Mouse (Mus musculus) forebrain, embryonic 16.5 days (tissue): ENCODE data around the gene Tnfaip8l2. TPM values are rescaled to one million over a fixed set of nuclear protein-coding genes. Genes with fewer than 3 reads are reported as not detected.

ENCODE experiments used
- ATAC-seq: fragments of 200-750 bp; cut with Nextera tagmentation; 2 replicates; pipeline ENCODE4 v1.8.0; 2017; ENCODE audit warnings: mild to moderate bottlenecking, moderate library complexity
- H3K27ac ChIP-seq: fragments of 300-500 bp; sonication (generic); 2 replicates; pipeline ENCODE4 v1.5.1; 2014; ENCODE audit warnings: low read length, control low read depth
- H3K27me3 ChIP-seq: fragments of 300-500 bp; sonication (generic); replicated peaks from 2 replicates; pipeline ENCODE4 v1.6.1; 2014; ENCODE audit warnings: low read length; ENCODE audit not compliant: control insufficient read depth, insufficient read depth
- H3K36me3 ChIP-seq: fragments of 300-500 bp; sonication (generic); 2 replicates; pipeline ENCODE4 v1.6.1; 2014; ENCODE audit not compliant: control insufficient read depth, insufficient read depth
- H3K4me1 ChIP-seq: fragments of 300-500 bp; sonication (generic); replicated peaks from 2 replicates; pipeline ENCODE4 v1.6.1; 2014; ENCODE audit warnings: low read length; ENCODE audit not compliant: control insufficient read depth, insufficient read depth
- H3K4me2 ChIP-seq: fragments of 300-500 bp; sonication (generic); 2 replicates; pipeline ENCODE4 v1.6.1; 2014; ENCODE audit warnings: mild to moderate bottlenecking, low read length, control low read depth
- H3K4me3 ChIP-seq: fragments of 300-500 bp; sonication (generic); replicated peaks from 2 replicates; pipeline ENCODE4 v1.5.1; 2014; ENCODE audit warnings: mild to moderate bottlenecking, low read length, control low read depth
- H3K9ac ChIP-seq: fragments of 300-500 bp; sonication (generic); replicated peaks from 2 replicates; pipeline ENCODE4 v1.6.1; 2014; ENCODE audit warnings: low read depth, low read length, control low read depth
- H3K9me3 ChIP-seq: fragments of 300-500 bp; sonication (generic); 2 replicates; pipeline ENCODE4 v1.6.1; 2016; ENCODE audit warnings: low read length; ENCODE audit not compliant: control insufficient read depth
- WGBS: fragments of 180-500 bp; shearing (Covaris S2); extraction: QIAGEN DNeasy Blood & Tissue Kit; methylation state at CpG from one replicate; pipeline ENCODE4 v1.1.7; 2014; 5-methylcytosine and 5-hydroxymethylcytosine counted together
- polyA plus RNA-seq: library from polyadenylated mRNA; unstranded; fragments of >200 nt; fragmentation: Nextera tagmentation; extraction: Ambion mirVana; gene quantifications from 2 replicates; pipeline ENCODE4 v1.2.1, GENCODE M21; 2015

The Tnfaip8l2 gene
- polyA plus RNA-seq, 1 experiment from 2014 or later, result 2.1 TPM

DNA sequence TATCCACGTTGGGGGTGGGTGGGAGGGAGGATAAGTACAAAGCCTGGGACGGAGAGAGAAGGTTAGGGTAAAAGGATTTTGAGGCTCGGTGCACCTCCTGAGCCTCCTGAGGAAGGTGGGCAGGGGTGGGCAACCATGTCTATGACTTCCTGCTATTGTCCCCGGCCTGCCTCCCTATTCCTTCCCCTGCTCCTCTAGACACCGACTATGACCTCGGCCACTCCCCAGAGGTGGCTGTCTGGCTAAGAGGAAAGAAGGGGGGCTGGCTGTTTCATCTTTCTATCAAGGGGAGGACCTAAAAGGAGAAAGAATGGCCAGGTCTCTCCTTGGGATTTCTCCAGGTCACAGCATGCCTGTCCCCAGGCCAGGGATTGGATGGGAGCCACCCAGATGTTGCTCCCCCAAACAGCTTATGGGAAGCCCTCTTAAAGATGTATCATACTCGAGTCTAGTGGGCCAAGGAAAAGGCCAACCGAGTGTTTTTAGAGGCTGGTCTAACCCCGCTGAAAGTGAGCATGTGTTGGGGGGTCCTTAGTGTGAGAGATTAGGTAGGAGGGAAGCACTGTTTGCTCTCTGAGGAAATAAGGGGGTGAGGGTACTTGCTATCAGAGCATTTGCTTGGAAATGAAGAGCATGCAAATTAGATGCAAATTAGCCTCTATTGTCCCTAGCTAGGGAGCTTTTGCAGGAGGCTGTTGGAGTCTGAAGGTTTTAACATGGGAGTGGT is 19.6 kb upstream of the Tnfaip8l2 start:
- no peaks in the 10 kb centered on the region for H3K27me3 ChIP-seq
- peak overlapping the region; percentile 56 for H3K27ac ChIP-seq
- peaks cover 10% of the 10 kb centered on the region for H3K36me3 ChIP-seq
- no peaks in the 10 kb centered on the region for H3K9me3 ChIP-seq
- peak overlapping the region; percentile 75 for H3K4me2 ChIP-seq
- no peak for ATAC-seq
- peaks cover 34% of the 10 kb centered on the region for H3K4me1 ChIP-seq
- H3K4me3 ChIP-seq, result peak overlapping the region; percentile 98
- WGBS, result 5% methylated on average over 9 of the region's 9 CpGs
- peak overlapping the region; percentile 96 for H3K9ac ChIP-seq

DNA sequence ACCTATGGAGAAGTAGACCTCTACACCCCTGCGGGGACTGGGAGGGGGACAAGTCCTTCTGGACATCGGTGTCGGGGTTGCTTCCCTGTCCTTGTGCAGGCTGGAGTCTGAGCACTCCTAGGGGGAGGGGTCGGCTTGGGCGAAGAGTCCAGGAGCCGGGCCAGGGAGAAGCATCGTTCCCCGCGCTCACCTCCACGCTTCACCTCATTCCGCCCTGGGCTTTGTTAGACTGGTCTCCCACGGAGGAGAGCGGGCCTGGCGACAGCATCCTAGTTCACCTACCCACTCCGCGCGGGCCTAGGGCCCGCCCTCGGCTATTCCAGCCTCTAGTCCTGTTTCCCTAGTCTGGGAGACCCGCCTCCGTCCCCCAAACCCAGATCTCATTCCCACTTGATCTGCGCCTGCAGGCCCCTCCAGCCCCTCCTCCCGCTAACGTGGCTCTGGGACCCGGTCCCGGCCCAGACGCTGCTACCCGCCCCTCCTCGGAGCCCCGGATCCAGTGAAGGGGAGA is 18.9 kb upstream of the Tnfaip8l2 start:
- peaks cover 7% of the 10 kb centered on the region for H3K36me3 ChIP-seq
- no peaks in the 10 kb centered on the region for H3K9me3 ChIP-seq
- peak overlapping the region; percentile 96 for H3K9ac ChIP-seq
- peak overlapping the region; percentile 75 for H3K4me2 ChIP-seq
- WGBS, result under 1% methylated on average over 30 of the region's 30 CpGs
- peaks cover 34% of the 10 kb centered on the region for H3K4me1 ChIP-seq
- 0 out of 2 replicates have a peak, but pooled peaks have one; percentile 2 for ATAC-seq
- no peaks in the 10 kb centered on the region for H3K27me3 ChIP-seq
- peak overlapping the region; percentile 98 for H3K4me3 ChIP-seq
- peak overlapping the region; percentile 56 for H3K27ac ChIP-seq

DNA sequence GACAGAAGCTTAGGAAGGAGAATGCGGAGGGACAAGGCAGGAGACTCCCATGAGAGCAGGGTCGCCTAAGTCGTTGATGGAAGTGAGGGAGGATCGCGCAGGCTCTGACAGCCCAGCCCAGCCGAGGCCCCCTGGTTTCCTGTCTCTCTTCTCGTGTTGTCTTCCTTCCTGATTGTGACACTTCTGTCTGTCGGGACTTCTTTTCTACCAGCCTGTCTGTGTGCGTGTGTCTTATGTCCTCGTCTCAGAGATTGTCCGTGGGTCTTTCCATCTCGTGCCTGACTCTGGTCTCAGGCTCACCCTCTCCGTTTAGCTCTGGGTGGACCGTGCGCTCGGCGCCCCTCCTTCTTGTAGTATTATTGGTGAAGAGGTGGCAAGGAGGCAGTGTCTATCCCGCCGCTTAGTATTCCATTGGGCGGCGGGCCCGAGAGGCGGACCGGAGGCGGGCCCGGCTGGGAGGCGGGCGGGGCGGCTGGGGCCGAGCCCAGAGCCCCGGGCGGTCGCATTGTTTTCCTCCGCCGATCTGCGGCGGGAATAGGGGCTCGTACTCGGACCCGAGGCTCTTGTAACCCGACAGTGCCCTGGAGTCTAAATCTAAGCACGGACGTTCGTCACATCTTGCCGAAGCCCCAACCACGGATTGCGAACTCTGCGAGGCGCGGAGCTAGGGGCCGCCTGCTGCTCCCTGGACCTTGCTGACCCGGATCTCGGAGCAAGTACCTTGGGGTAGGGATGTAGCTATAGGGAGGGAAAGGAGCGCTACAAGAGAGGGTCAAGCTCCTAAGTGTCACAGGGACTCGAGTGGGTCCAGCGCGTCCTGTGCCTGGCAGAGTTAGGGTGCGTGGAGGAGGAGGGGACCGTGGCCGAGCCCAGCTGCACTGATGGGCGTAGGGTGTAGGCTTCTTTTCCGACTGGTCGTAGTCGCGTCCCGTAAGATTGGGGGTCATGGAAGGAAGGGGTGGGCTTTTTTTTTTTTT is 18.1 kb upstream of the Tnfaip8l2 start, which contains the start of gene Sema6c:
Sema6c (plus strand) TSS at position 471 of the 977 bp plus-strand sequence.
- Histone ChIP-seq H3K9me3 (no peaks in the 10 kb centered on the region), H3K36me3 (peaks cover 5% of the 10 kb centered on the region), H3K27ac (peak within 1 kb of the TSS; percentile 78), H3K27me3 (no peaks in the 10 kb centered on the region), H3K9ac (peak within 1 kb of the TSS; percentile 96), H3K4me1 (peaks cover 34% of the 10 kb centered on the region), H3K4me2 (peak within 1 kb of the TSS; percentile 75), H3K4me3 (peak within 1 kb of the TSS; percentile 98)
- ATAC-seq, result peak; percentile 98
- under 1% methylated on average over 66 of the region's 66 CpGs for WGBS

DNA sequence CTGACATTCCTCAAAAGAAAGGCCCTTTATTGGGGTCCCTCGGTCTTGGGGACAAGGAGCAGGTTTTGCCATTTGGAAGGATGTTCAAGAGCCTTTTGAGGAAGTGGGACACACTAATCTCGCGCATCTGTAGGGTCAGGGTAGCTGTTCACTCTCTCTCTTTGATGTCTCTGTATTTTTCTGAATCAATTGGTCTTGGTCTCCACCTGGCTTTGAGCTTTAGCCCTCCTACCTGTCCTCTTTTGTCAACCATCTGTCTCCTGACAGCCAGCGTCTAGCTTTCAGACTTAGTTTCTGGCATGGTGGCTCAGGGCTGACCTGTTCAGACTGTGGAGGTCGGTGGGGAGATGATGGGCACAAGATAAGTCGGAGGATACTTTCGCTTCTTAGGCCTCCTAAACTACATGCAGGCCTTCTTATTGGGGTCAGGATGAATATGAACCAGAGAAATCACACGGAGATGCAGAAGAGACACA is 17.4 kb upstream of the Tnfaip8l2 start:
- Histone ChIP-seq H3K4me1 (peaks cover 33% of the 10 kb centered on the region), H3K9ac (peak overlapping the region; percentile 96), H3K4me2 (peak overlapping the region; percentile 75), H3K4me3 (peak overlapping the region; percentile 98), H3K9me3 (no peaks in the 10 kb centered on the region), H3K27ac (no peak overlapping the region), H3K36me3 (no peaks in the 10 kb centered on the region; the same call in 1 of the 2 replicates), H3K27me3 (no peaks in the 10 kb centered on the region)
- no peak for ATAC-seq
- WGBS, result 19% methylated on average over 8 of the region's 8 CpGs

DNA sequence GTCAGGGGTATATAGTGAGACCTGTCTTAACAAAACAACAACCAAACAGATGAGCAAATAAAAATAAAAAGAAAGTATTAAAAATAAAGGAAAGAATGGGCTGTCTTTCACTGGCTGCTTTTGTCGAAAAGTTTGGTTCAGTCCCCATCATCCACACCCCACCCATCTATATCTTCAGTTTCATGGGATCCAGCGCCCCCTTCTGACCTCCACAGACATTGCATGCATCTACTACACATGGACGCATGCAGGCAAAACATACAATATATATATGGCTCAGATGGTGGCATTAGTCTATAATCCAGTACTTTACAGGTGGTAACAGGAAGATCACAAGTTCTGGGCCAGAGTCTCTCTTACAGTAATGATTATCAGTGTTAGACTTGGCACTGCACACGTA is 11.7 kb upstream of the Tnfaip8l2 start:
- ATAC-seq, result no peak
- Histone ChIP-seq H3K27ac (no peak overlapping the region), H3K27me3 (no peaks in the 10 kb centered on the region), H3K4me1 (no peaks in the 10 kb centered on the region), H3K9me3 (no peaks in the 10 kb centered on the region), H3K9ac (no peak overlapping the region), H3K4me2 (no peak overlapping the region), H3K36me3 (no peaks in the 10 kb centered on the region), H3K4me3 (no peak overlapping the region)
- 54% methylated on average over 4 of the region's 4 CpGs for WGBS

DNA sequence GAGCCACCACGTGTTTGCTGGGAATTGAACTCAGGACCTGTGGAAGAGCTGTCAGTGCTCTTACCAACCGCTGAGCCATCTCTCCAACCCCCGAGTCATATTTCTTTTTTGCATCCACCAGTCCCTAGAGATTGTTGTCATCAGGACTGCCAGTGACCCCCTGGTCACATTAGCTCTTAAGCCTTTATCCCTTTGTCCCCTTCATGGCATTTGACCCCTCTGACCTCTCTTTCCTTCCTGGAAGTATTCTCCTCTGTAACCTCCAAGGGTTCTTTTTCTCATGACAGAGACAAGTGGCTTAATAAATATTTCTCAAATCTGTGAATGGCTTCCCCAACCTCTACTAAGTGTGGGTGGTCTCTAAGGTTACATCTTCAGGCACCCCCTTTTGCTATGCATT is 5.8 kb upstream of the Tnfaip8l2 start:
- no peak overlapping the region for H3K9ac ChIP-seq
- WGBS, result 64% methylated on average over 3 of the region's 3 CpGs
- ATAC-seq, result no peak

DNA sequence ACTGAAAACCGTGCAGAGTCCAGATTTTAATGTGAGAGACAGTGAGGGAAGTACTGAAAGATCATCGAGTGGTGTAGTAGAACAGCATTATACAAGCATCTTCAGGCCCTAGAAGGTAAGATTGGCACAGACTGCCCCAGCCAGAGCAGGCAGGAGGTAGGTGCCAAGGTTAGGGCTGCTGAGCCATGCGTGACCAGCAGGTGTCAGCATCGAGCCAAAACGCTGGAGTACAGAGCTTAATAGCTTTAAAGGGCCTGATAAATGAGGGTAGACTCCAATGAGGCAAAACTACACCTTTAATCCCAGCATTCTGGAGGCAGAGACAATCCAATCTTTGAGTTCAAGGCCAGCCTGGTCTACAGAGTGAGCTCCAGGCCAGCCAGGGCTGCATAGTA is 454 bp upstream of the Tnfaip8l2 start:
- Histone ChIP-seq H3K4me1 (no peaks in the 10 kb centered on the region), H3K9ac (no peak overlapping the region), H3K4me2 (no peak overlapping the region), H3K27ac (no peak overlapping the region), H3K9me3 (no peaks in the 10 kb centered on the region), H3K27me3 (no peaks in the 10 kb centered on the region), H3K4me3 (no peak overlapping the region), H3K36me3 (peaks cover 9% of the 10 kb centered on the region)
- peak; percentile 85 for ATAC-seq
- WGBS, result 9% methylated on average over 5 of the region's 5 CpGs

More for the DNA sequence above, 5.8 kb upstream of the Tnfaip8l2 start:
- H3K27me3 ChIP-seq, result no peaks in the 10 kb centered on the region
- no peak overlapping the region for H3K27ac ChIP-seq
- no peaks in the 10 kb centered on the region for H3K36me3 ChIP-seq
- no peak overlapping the region for H3K4me2 ChIP-seq
- H3K4me3 ChIP-seq, result no peak overlapping the region
- H3K9me3 ChIP-seq, result no peaks in the 10 kb centered on the region
- no peaks in the 10 kb centered on the region for H3K4me1 ChIP-seq

DNA sequence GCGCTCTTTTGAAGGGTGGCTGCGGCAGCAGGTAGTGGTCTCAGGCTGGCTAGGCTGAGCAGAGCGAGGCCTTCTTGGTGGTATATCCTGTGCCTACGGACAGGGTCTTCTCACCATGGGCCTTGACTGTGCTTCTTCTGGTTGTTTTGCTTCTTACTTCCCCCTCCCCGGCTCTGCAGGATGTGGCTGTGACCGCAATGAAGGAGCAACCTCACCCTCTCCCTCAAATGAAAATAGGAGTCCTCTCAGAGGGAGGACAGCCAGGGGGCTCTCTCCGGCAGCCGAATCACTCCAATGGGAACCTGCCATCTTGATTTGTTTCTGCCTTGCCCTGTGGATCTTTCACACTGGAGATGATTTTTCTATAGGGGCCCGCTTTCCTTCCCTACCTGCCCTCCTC is 686 bp downstream of the Tnfaip8l2 start:
- 91% methylated on average over 9 of the region's 9 CpGs for WGBS
- H3K36me3 ChIP-seq, result peaks cover 9% of the 10 kb centered on the region
- no peaks in the 10 kb centered on the region for H3K9me3 ChIP-seq
- no peak overlapping the region for H3K9ac ChIP-seq
- ATAC-seq, result no peak
- H3K4me1 ChIP-seq, result no peaks in the 10 kb centered on the region
- H3K4me3 ChIP-seq, result no peak overlapping the region
- H3K4me2 ChIP-seq, result no peak overlapping the region
- H3K27ac ChIP-seq, result no peak overlapping the region
- no peaks in the 10 kb centered on the region for H3K27me3 ChIP-seq

DNA sequence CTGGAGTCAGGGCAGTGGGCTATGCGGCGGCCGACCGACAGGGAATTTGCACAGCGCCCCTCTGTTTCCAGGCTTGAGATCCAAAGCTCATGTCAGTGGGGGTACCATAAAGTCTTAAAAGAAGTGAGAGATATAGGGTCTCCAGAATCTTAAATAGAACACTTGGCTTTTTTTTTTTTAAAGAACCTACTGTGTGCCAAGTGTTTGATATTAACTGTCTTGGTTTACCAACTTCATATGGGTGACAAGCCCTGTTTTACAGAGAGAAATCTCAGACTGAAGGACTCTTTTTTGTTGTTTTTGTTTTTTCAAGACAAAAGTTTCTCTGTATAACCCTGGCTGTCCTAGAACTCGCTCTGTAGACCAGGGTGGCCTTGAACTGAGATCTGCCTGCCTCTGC is 1.4 kb downstream of the Tnfaip8l2 start:
- H3K9ac ChIP-seq, result no peak overlapping the region
- no peaks in the 10 kb centered on the region for H3K9me3 ChIP-seq
- no peak for ATAC-seq
- no peak overlapping the region for H3K27ac ChIP-seq
- no peak overlapping the region for H3K4me2 ChIP-seq
- H3K27me3 ChIP-seq, result no peaks in the 10 kb centered on the region
- H3K36me3 ChIP-seq, result peaks cover 9% of the 10 kb centered on the region
- no peak overlapping the region for H3K4me3 ChIP-seq
- 89% methylated on average over 6 of the region's 6 CpGs for WGBS
- peaks cover 1% of the 10 kb centered on the region; the same call in 1 of the 2 replicates for H3K4me1 ChIP-seq
